Mouse (Mus musculus): ENCODE results near the gene Gm428. TPM values are rescaled to one million over a fixed set of nuclear protein-coding genes. Genes with fewer than 3 reads are reported as not detected.
"Not testable (repeated sequence)": the region's sequence is repeated elsewhere in the genome, so short reads cannot be mapped to it uniquely, and the experiment has no call there.

The Gm428 gene
- not detected in 2 replicates for polyA plus RNA-seq (2014; fragmentation: Nextera tagmentation; extraction: Ambion mirVana)

GRCm38 (mm10) chr4:73683216-73683615, at the start of gene Gm428:
TSS of gene Gm428 (plus strand) at chr4:73683516.
- H3K27me3 ChIP-seq (replicated peaks; ENCODE audit: control insufficient read depth, insufficient read depth, low read length); H3K4me3 ChIP-seq (ENCODE audit: low read depth, low read length); H3K27ac ChIP-seq (ENCODE audit: low read depth); H3K9ac ChIP-seq (ENCODE audit: low read length); DNase-seq (ENCODE audit: low spot score); H3K36me3 ChIP-seq (ENCODE audit: control insufficient read depth, insufficient read depth, low read length); ATAC-seq (replicated peaks; ENCODE audit: low FRiP score, low TSS enrichment, low read depth); H3K9me3 ChIP-seq (ENCODE audit: control insufficient read depth, low read length); H3K4me1 ChIP-seq (replicated peaks; ENCODE audit: control insufficient read depth, insufficient read depth, low read length); H3K4me2 ChIP-seq (ENCODE audit: low read length): not testable (repeated sequence)
- WGBS = no CpG with 5 or more reads among the region's 4 CpGs

GRCm38 (mm10) chr4:73637821-73638220, 45.5 kb upstream of the Gm428 start, which contains the start of gene Gm11236:
TSS of gene Gm11236 (plus strand) at chr4:73638121.
- WGBS = no CpG with 5 or more reads among the region's 4 CpGs
- not testable (repeated sequence) for DNase-seq (ENCODE audit: low spot score); ATAC-seq (replicated peaks; ENCODE audit: low FRiP score, low TSS enrichment, low read depth); H3K27me3 ChIP-seq (replicated peaks; ENCODE audit: control insufficient read depth, insufficient read depth, low read length); H3K36me3 ChIP-seq (ENCODE audit: control insufficient read depth, insufficient read depth, low read length); H3K4me2 ChIP-seq (ENCODE audit: low read length); H3K9me3 ChIP-seq (ENCODE audit: control insufficient read depth, low read length); H3K4me3 ChIP-seq (ENCODE audit: low read depth, low read length); H3K27ac ChIP-seq (ENCODE audit: low read depth); H3K9ac ChIP-seq (ENCODE audit: low read length); H3K4me1 ChIP-seq (replicated peaks; ENCODE audit: control insufficient read depth, insufficient read depth, low read length)

GRCm38 (mm10) chr4:73661864-73662263, 21.5 kb upstream of the Gm428 start:
- 89% methylated on average over 4 of the region's 4 CpGs for WGBS
- not testable (repeated sequence) for H3K36me3 ChIP-seq (ENCODE audit: control insufficient read depth, insufficient read depth, low read length); H3K27me3 ChIP-seq (replicated peaks; ENCODE audit: control insufficient read depth, insufficient read depth, low read length); DNase-seq (ENCODE audit: low spot score); H3K9me3 ChIP-seq (ENCODE audit: control insufficient read depth, low read length); ATAC-seq (replicated peaks; ENCODE audit: low FRiP score, low TSS enrichment, low read depth); H3K4me1 ChIP-seq (replicated peaks; ENCODE audit: control insufficient read depth, insufficient read depth, low read length); H3K9ac ChIP-seq (ENCODE audit: low read length); H3K4me2 ChIP-seq (ENCODE audit: low read length); H3K4me3 ChIP-seq (ENCODE audit: low read depth, low read length); H3K27ac ChIP-seq (ENCODE audit: low read depth)

GRCm38 (mm10) chr4:73668054-73668453, 15.3 kb upstream of the Gm428 start, which contains the start of gene Gm11239:
TSS of gene Gm11239 (plus strand) at chr4:73668354.
- H3K27ac ChIP-seq (ENCODE audit: low read depth); DNase-seq (ENCODE audit: low spot score); H3K9me3 ChIP-seq (ENCODE audit: control insufficient read depth, low read length); H3K27me3 ChIP-seq (replicated peaks; ENCODE audit: control insufficient read depth, insufficient read depth, low read length); ATAC-seq (replicated peaks; ENCODE audit: low FRiP score, low TSS enrichment, low read depth); H3K4me1 ChIP-seq (replicated peaks; ENCODE audit: control insufficient read depth, insufficient read depth, low read length); H3K4me2 ChIP-seq (ENCODE audit: low read length); H3K4me3 ChIP-seq (ENCODE audit: low read depth, low read length); H3K9ac ChIP-seq (ENCODE audit: low read length); H3K36me3 ChIP-seq (ENCODE audit: control insufficient read depth, insufficient read depth, low read length): not testable (repeated sequence)
- WGBS = no CpG with 5 or more reads among the region's 4 CpGs

- no peaks in the 10 kb centered on the region for H3K4me1 ChIP-seq (replicated peaks; ENCODE audit: control insufficient read depth, insufficient read depth, low read length)
- H3K4me3 ChIP-seq (ENCODE audit: low read depth, low read length) = no peak overlapping the region
- no peaks in the 10 kb centered on the region for H3K36me3 ChIP-seq (ENCODE audit: control insufficient read depth, insufficient read depth, low read length)
- no peak overlapping the region for H3K9ac ChIP-seq (ENCODE audit: low read length)
- WGBS = 74% methylated on average over 1 of the region's 1 CpGs
- H3K27ac ChIP-seq (ENCODE audit: low read depth) = no peak overlapping the region
- no peak for ATAC-seq (replicated peaks; ENCODE audit: low FRiP score, low TSS enrichment, low read depth)
- no peak overlapping the region for H3K4me2 ChIP-seq (ENCODE audit: low read length)
- H3K27me3 ChIP-seq (replicated peaks; ENCODE audit: control insufficient read depth, insufficient read depth, low read length) = no peaks in the 10 kb centered on the region
- DNase-seq (ENCODE audit: low spot score) = no peak
- no peaks in the 10 kb centered on the region for H3K9me3 ChIP-seq (ENCODE audit: control insufficient read depth, low read length)
These were observed 35.4 kb downstream of the Gm428 start for GRCm38 (mm10) chr4:73718761-73719160.

GRCm38 (mm10) chr4:73719819-73720218, 36.5 kb downstream of the Gm428 start:
- DNase-seq (ENCODE audit: low spot score) (no peak), ATAC-seq (replicated peaks; ENCODE audit: low FRiP score, low TSS enrichment, low read depth) (0 out of 2 replicates have a peak, but pooled peaks have one; percentile 23)
- H3K4me1 ChIP-seq (replicated peaks; ENCODE audit: control insufficient read depth, insufficient read depth, low read length) = no peaks in the 10 kb centered on the region
- H3K27me3 ChIP-seq (replicated peaks; ENCODE audit: control insufficient read depth, insufficient read depth, low read length) = no peaks in the 10 kb centered on the region
- no peaks in the 10 kb centered on the region for H3K9me3 ChIP-seq (ENCODE audit: control insufficient read depth, low read length)
- no peak overlapping the region for H3K9ac ChIP-seq (ENCODE audit: low read length)
- H3K36me3 ChIP-seq (ENCODE audit: control insufficient read depth, insufficient read depth, low read length) = no peaks in the 10 kb centered on the region
- H3K27ac ChIP-seq (ENCODE audit: low read depth) = no peak overlapping the region
- no peak overlapping the region for H3K4me3 ChIP-seq (ENCODE audit: low read depth, low read length)
- H3K4me2 ChIP-seq (ENCODE audit: low read length) = no peak overlapping the region

Other genes with a start within 250 kb of the Gm428 start
- gene Gm11238, start 75.6 kb upstream of the Gm428 start, polyA plus RNA-seq (2014; fragmentation: Nextera tagmentation; extraction: Ambion mirVana) = not detected in 2 replicates
- gene Gm11237, start 60.5 kb upstream of the Gm428 start, polyA plus RNA-seq (2014; fragmentation: Nextera tagmentation; extraction: Ambion mirVana) = not detected in 2 replicates
- gene Gm11236, start 45.4 kb upstream of the Gm428 start, polyA plus RNA-seq (2014; fragmentation: Nextera tagmentation; extraction: Ambion mirVana) = not detected in 2 replicates
- gene Gm11239, start 15.2 kb upstream of the Gm428 start, polyA plus RNA-seq (2014; fragmentation: Nextera tagmentation; extraction: Ambion mirVana) = not detected in 2 replicates
- 6.6 and 7.7 TPM in 2 replicates for gene Rasef, start 107.5 kb downstream of the Gm428 start, polyA plus RNA-seq (2014; fragmentation: Nextera tagmentation; extraction: Ambion mirVana)
- not detected in 2 replicates for gene Gm11758, start 192.8 kb downstream of the Gm428 start, polyA plus RNA-seq (2014; fragmentation: Nextera tagmentation; extraction: Ambion mirVana)
- not detected in 2 replicates for gene Gm11757, start 207.6 kb downstream of the Gm428 start, polyA plus RNA-seq (2014; fragmentation: Nextera tagmentation; extraction: Ambion mirVana)
- not detected in 2 replicates for gene Gm13871, start 222.4 kb downstream of the Gm428 start, polyA plus RNA-seq (2014; fragmentation: Nextera tagmentation; extraction: Ambion mirVana)
- gene Gm11756, start 237.2 kb downstream of the Gm428 start, polyA plus RNA-seq (2014; fragmentation: Nextera tagmentation; extraction: Ambion mirVana) = not detected in 2 replicates